In the genomic region with DNA sequence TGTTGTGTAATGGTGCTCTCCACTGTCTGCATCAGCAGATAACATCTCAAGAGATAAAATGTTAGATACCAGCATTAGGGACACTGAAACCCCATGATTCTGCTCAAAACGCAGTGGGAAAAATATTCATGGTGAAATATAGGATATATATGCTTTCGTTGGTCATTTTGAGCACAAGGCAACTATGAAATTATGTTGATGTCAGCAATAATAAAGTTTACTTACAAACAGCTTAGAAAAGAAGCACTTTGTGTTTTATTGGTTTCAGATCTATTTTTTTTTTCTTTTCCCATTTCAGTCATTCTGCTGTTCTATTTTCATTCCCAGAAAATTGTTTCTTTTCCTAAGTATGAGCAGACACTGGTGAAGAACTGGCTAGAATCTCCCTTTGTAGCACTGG, we compare ENCODE assay signal across 24 mouse cellular contexts.
"Had no signal": no experiment of that assay in that cellular context is flagged by ENCODE, and none has a peak within 500 bp of the region (broad histone marks: within the 10 kb centered on the region; RNA-seq: fewer than 3 reads in every experiment).

No protein-coding gene starts in this region.

- H3K4me3 ChIP-seq: embryonic facial prominence, embryonic 10.5 days; embryonic facial prominence, embryonic 12.5 days; embryonic facial prominence, embryonic 13.5 days; embryonic facial prominence, embryonic 15.5 days; erythroblast, embryonic 14.5 days; forebrain, embryonic 10.5 days; forebrain, embryonic 12.5 days; forebrain, embryonic 13.5 days; forebrain, embryonic 15.5 days; gastrocnemius, adult 2 months; heart, adult 2 months; heart, embryonic 10.5 days had no signal

- H3K4me1 ChIP-seq: forebrain, embryonic 12.5 days had no signal

- H3K4me2 ChIP-seq: embryonic facial prominence, embryonic 12.5 days; embryonic facial prominence, embryonic 13.5 days; embryonic facial prominence, embryonic 15.5 days; forebrain, embryonic 12.5 days; forebrain, embryonic 13.5 days; forebrain, embryonic 15.5 days had no signal

- DNase-seq: cerebellum, adult 9-11 months; cerebellum, postnatal 10 days; cerebellum, postnatal 14 days; cerebellum, postnatal 25 days; cerebellum, postnatal 36 days; embryo, embryonic 11 days; forebrain, postnatal 0 days; gastrocnemius, adult 2 months; gastrocnemius, postnatal 10 days; gastrocnemius, postnatal 14 days; gastrocnemius, postnatal 25 days; gastrocnemius, postnatal 36 days; heart, adult 18-20 months; heart, adult 2 months had no signal

- H3K27ac ChIP-seq: embryonic facial prominence, embryonic 10.5 days; embryonic facial prominence, embryonic 12.5 days; embryonic facial prominence, embryonic 13.5 days; embryonic facial prominence, embryonic 15.5 days; forebrain, embryonic 10.5 days; forebrain, embryonic 12.5 days; forebrain, embryonic 13.5 days; forebrain, embryonic 15.5 days; gastrocnemius, adult 2 months; heart, adult 2 months; heart, embryonic 10.5 days had no signal

- H3K27me3 ChIP-seq: embryonic facial prominence, embryonic 12.5 days; embryonic facial prominence, embryonic 13.5 days; embryonic facial prominence, embryonic 15.5 days; forebrain, embryonic 12.5 days; forebrain, embryonic 13.5 days; forebrain, embryonic 15.5 days had no signal

- H3K9me3 ChIP-seq: embryonic facial prominence, embryonic 10.5 days; embryonic facial prominence, embryonic 12.5 days; embryonic facial prominence, embryonic 13.5 days; embryonic facial prominence, embryonic 15.5 days; forebrain, embryonic 10.5 days; forebrain, embryonic 12.5 days; forebrain, embryonic 13.5 days; forebrain, embryonic 15.5 days; heart, embryonic 10.5 days had no signal

- H3K9ac ChIP-seq: embryonic facial prominence, embryonic 12.5 days; embryonic facial prominence, embryonic 13.5 days; embryonic facial prominence, embryonic 15.5 days; forebrain, embryonic 12.5 days; forebrain, embryonic 13.5 days; forebrain, embryonic 15.5 days; forebrain, postnatal 0 days had no signal
